Mouse (Mus musculus): ENCODE data around the gene Acaca. TPM values are rescaled to one million over a fixed set of nuclear protein-coding genes. Genes with fewer than 3 reads are reported as not detected.

The Acaca gene
- polyA plus RNA-seq, 1 experiment from 2014 or later = 26.4 TPM

DNA sequence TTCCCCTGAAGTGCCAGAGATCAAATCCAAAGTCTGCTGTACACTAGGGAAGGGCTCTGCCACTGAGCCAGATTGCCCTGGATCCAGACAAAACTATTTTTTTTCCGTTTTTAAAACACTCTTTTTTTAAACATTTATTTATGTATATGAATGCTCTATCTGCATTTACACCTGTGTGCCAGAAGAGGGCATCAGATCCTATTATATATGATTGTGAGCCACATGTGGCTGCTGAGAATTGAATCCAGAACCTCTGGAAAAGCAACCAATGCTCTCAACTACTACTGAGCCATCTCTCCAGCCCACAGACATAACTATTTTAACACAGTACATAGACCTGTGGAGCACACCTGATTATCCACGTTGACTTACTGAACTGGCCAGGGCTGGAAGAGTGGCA, 13.3 kb upstream of the Acaca start:
- Histone ChIP-seq H3K27me3 (no peaks in the 10 kb centered on the region), H3K4me3 (no peak overlapping the region), H3K4me2 (replicated peaks) (no peak overlapping the region), H3K9me3 (no peaks in the 10 kb centered on the region), H3K4me1 (no peaks in the 10 kb centered on the region), H3K27ac (no peak overlapping the region), H3K9ac (no peak overlapping the region), H3K36me3 (peaks cover 67% of the 10 kb centered on the region)
- WGBS = 69% methylated on average over 2 of the region's 2 CpGs
- no peak for ATAC-seq (ENCODE audit: insufficient number of reproducible peaks, insufficient read depth, low FRiP score, low TSS enrichment)

- Histone ChIP-seq H3K9ac (no peak overlapping the region), H3K4me1 (no peaks in the 10 kb centered on the region), H3K27ac (no peak overlapping the region), H3K4me2 (replicated peaks) (no peak overlapping the region), H3K27me3 (no peaks in the 10 kb centered on the region), H3K4me3 (no peak overlapping the region), H3K9me3 (no peaks in the 10 kb centered on the region), H3K36me3 (peaks cover 78% of the 10 kb centered on the region)
- no peak for ATAC-seq (ENCODE audit: insufficient number of reproducible peaks, insufficient read depth, low FRiP score, low TSS enrichment)
- WGBS = 78% methylated on average over 4 of the region's 4 CpGs
Measured at GRCm38 (mm10) chr11:84117431-84117830, 12.0 kb upstream of the Acaca start.

DNA sequence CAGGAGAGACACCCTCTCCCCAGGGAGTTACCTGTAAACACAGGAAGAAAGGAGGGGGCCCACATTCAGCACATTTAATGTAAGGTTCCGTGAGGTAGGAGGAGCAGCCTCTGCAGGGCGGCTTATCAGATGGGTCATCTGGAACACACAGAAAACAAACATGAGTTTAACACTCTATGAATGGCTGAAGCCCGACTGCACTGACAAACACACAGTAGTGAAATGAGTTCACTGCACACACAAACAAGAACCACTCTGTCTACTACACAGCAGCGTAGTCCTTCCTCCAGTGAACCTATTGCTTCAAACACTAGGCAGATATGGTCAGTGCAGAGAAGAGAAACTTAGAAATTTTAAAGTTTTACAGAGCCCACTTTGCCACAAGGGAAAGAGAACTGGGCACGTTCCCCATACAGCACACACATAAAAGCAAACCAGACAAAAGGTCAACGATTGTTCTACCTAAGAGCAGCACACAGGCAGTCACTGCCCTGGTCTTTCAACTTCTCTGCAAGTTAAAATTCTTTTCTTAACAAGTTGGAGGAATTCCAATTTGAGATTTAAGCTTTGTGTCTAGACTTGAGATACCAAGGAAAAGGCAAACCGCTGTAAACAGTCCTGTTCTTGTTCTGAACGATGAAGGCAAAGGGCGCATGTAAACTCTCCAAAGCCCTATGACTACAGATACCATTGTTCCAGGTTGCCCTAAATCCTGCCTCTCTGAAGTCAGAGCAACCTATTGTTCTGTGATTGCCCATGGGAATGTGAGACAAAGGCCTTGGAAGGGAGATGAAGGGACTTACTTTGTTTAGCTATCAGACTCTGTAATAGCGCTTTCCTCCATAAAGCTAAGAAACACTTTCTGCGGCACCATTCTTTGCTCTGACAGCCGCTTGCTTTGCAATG, 8.2 kb upstream of the Acaca start:
- Histone ChIP-seq H3K4me1 (no peaks in the 10 kb centered on the region), H3K4me2 (replicated peaks) (no peak overlapping the region), H3K9me3 (no peaks in the 10 kb centered on the region), H3K27me3 (no peaks in the 10 kb centered on the region), H3K27ac (no peak overlapping the region), H3K36me3 (peaks cover 82% of the 10 kb centered on the region), H3K9ac (no peak overlapping the region), H3K4me3 (no peak overlapping the region)
- WGBS = 86% methylated on average over 12 of the region's 12 CpGs
- no peak for ATAC-seq (ENCODE audit: insufficient number of reproducible peaks, insufficient read depth, low FRiP score, low TSS enrichment)

- Histone ChIP-seq H3K9me3 (no peaks in the 10 kb centered on the region), H3K9ac (no peak overlapping the region), H3K27me3 (no peaks in the 10 kb centered on the region), H3K4me1 (0 out of 2 replicates have a peak, but pooled peaks cover 3% of the 10 kb centered on the region), H3K4me2 (replicated peaks) (no peak overlapping the region), H3K4me3 (no peak overlapping the region), H3K36me3 (peaks cover 33% of the 10 kb centered on the region), H3K27ac (no peak overlapping the region)
- WGBS = 89% methylated on average over 4 of the region's 4 CpGs
- no peak for ATAC-seq (ENCODE audit: insufficient number of reproducible peaks, insufficient read depth, low FRiP score, low TSS enrichment)
Measured at GRCm38 (mm10) chr11:84127977-84128376, 1.5 kb upstream of the Acaca start.

DNA sequence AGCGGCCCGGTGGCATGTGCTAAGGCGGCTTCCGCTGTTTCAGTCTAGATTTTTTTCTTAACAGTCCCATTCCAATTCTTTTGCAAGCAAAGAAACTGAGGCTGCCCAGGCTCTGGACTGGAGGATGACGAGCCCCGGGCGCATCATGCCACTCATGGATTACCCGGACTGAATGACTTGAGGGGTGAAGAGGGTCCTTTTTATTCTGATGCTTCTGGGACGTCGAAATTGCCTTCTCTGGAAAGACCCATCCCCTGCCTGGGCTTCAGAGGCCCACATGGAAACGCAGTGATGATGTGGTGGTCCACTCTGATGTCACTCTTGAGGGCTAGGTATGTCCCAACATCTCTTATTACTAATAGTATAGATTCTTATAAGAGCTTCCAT, 320 bp downstream of the Acaca start:
- Histone ChIP-seq H3K36me3 (peaks cover 23% of the 10 kb centered on the region), H3K27me3 (no peaks in the 10 kb centered on the region), H3K4me1 (0 out of 2 replicates have a peak, but pooled peaks cover 3% of the 10 kb centered on the region), H3K9me3 (no peaks in the 10 kb centered on the region), H3K4me3 (peak overlapping the region; percentile 77), H3K4me2 (replicated peaks) (peak overlapping the region; percentile 71), H3K9ac (peak overlapping the region; percentile 87), H3K27ac (no peak overlapping the region)
- 0 out of 2 replicates have a peak, but pooled peaks have one; percentile 43 for ATAC-seq (ENCODE audit: insufficient number of reproducible peaks, insufficient read depth, low FRiP score, low TSS enrichment)
- WGBS = 5% methylated on average over 11 of the region's 11 CpGs

DNA sequence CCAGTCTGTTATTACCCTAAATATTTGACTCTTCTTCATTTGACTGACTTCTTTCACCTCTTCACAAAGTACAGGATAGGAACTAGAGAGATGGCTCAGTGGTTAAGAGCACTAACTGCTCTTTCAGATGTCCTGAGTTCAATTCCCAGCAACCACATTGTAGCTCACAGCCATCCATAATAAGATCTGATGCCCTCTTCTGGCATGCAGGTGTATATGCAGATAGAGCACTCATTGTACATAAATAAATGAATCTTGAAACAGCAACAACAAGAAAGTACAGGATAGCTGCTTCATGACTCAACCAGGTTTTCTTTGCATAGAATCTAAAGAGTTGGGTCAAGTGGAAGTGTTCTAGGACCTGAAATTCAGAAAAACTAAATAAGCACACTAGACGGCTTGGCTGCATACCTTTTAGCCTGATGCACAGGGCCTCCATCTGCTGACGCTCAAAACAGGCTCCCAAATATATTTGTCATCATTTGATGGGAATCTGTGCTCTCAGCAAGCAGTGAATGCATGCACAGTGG, 4.9 kb downstream of the Acaca start:
- WGBS = 84% methylated on average over 2 of the region's 2 CpGs
- H3K27ac ChIP-seq = no peak overlapping the region
- no peak overlapping the region for H3K9ac ChIP-seq
- H3K36me3 ChIP-seq = no peaks in the 10 kb centered on the region
- H3K4me1 ChIP-seq = 0 out of 2 replicates have a peak, but pooled peaks cover 3% of the 10 kb centered on the region
- ATAC-seq (ENCODE audit: insufficient number of reproducible peaks, insufficient read depth, low FRiP score, low TSS enrichment) = no peak
- H3K9me3 ChIP-seq = no peaks in the 10 kb centered on the region
- H3K27me3 ChIP-seq = no peaks in the 10 kb centered on the region
- H3K4me2 ChIP-seq (replicated peaks) = no peak overlapping the region
- H3K4me3 ChIP-seq = no peak overlapping the region

GRCm38 (mm10) chr11:84136453-84136852, 7.0 kb downstream of the Acaca start:
- H3K4me1 ChIP-seq = no peaks in the 10 kb centered on the region
- ATAC-seq (ENCODE audit: insufficient number of reproducible peaks, insufficient read depth, low FRiP score, low TSS enrichment) = no peak
- 86% methylated on average over 3 of the region's 3 CpGs for WGBS
- H3K4me3 ChIP-seq = no peak overlapping the region
- H3K36me3 ChIP-seq = no peaks in the 10 kb centered on the region
- H3K4me2 ChIP-seq (replicated peaks) = no peak overlapping the region
- no peak overlapping the region for H3K9ac ChIP-seq
- H3K9me3 ChIP-seq = no peaks in the 10 kb centered on the region
- no peak overlapping the region for H3K27ac ChIP-seq
- no peaks in the 10 kb centered on the region for H3K27me3 ChIP-seq

GRCm38 (mm10) chr11:84141752-84142151, 12.3 kb downstream of the Acaca start:
- H3K36me3 ChIP-seq = no peaks in the 10 kb centered on the region
- H3K4me2 ChIP-seq (replicated peaks) = no peak overlapping the region
- H3K27ac ChIP-seq = no peak overlapping the region
- 62% methylated on average over 2 of the region's 2 CpGs for WGBS
- no peak overlapping the region for H3K9ac ChIP-seq
- no peaks in the 10 kb centered on the region for H3K27me3 ChIP-seq
- ATAC-seq (ENCODE audit: insufficient number of reproducible peaks, insufficient read depth, low FRiP score, low TSS enrichment) = no peak
- H3K4me1 ChIP-seq = no peaks in the 10 kb centered on the region
- H3K9me3 ChIP-seq = no peaks in the 10 kb centered on the region
- no peak overlapping the region for H3K4me3 ChIP-seq

DNA sequence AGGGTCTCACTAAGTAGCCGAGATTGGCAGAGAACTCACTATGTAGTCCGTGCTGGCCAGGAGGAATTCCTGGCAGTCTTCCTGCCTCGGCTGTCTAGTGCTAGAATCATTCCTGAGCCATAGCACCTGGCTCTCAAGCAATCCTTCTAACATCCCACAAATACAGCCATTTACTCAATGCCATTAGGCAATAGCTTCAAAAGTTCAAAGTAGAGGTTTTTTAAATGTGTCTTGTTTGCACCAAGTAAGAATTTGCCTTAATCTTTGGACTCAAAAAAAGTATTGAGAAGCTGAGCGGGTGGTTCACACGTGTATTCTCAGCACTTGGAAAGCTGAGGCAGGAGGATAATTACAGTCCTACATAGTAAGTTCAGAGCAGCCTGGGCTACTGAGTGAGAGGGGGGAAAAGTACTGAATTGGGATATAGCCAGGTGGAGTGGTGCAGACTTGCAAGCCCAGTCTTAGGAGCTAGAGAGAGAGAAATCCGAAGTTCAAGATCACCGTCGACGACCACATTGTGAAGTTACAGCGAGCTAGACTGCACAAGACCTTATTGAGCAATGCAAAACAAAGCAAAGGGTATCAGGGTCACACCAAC, 15.8 kb downstream of the Acaca start:
- Histone ChIP-seq H3K9me3 (no peaks in the 10 kb centered on the region), H3K36me3 (no peaks in the 10 kb centered on the region), H3K4me1 (no peaks in the 10 kb centered on the region), H3K9ac (no peak overlapping the region), H3K4me2 (replicated peaks) (no peak overlapping the region), H3K27ac (no peak overlapping the region), H3K27me3 (no peaks in the 10 kb centered on the region), H3K4me3 (no peak overlapping the region)
- WGBS = 77% methylated on average over 10 of the region's 10 CpGs
- ATAC-seq (ENCODE audit: insufficient number of reproducible peaks, insufficient read depth, low FRiP score, low TSS enrichment) = no peak

DNA sequence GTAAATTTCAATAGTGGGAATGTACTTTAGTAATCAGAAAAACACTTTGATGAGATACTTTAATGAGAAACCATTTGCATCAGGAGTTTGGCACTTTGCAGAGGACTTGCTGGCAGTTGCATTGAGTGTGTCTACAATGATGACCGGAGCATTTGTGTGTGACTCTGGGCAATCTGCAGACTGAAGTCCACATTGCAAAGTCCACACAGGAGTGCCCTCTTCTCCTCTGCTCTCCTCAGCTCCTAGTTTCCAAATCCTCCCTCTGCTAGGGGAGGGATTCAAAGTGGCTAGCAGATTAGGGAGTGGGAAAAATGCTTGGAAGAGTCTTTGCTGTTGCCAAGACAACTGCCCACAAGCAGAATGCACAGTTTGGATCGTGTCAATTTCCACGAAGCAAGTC, 16.6 kb downstream of the Acaca start:
- no peak overlapping the region for H3K9ac ChIP-seq
- 65% methylated on average over 3 of the region's 3 CpGs for WGBS
- no peaks in the 10 kb centered on the region for H3K9me3 ChIP-seq
- no peak for ATAC-seq (ENCODE audit: insufficient number of reproducible peaks, insufficient read depth, low FRiP score, low TSS enrichment)
- H3K4me2 ChIP-seq (replicated peaks) = no peak overlapping the region
- no peaks in the 10 kb centered on the region for H3K27me3 ChIP-seq
- H3K4me1 ChIP-seq = no peaks in the 10 kb centered on the region
- no peak overlapping the region for H3K4me3 ChIP-seq
- H3K36me3 ChIP-seq = no peaks in the 10 kb centered on the region
- no peak overlapping the region for H3K27ac ChIP-seq

- H3K4me1 ChIP-seq = no peaks in the 10 kb centered on the region
- H3K9ac ChIP-seq = no peak overlapping the region
- no peaks in the 10 kb centered on the region for H3K36me3 ChIP-seq
- no peak for ATAC-seq (ENCODE audit: insufficient number of reproducible peaks, insufficient read depth, low FRiP score, low TSS enrichment)
- H3K27me3 ChIP-seq = no peaks in the 10 kb centered on the region
- 63% methylated on average over 2 of the region's 2 CpGs for WGBS
- H3K9me3 ChIP-seq = no peaks in the 10 kb centered on the region
- no peak overlapping the region for H3K4me2 ChIP-seq (replicated peaks)
- H3K4me3 ChIP-seq = no peak overlapping the region
- H3K27ac ChIP-seq = no peak overlapping the region
Measured at GRCm38 (mm10) chr11:84150884-84151283, 21.4 kb downstream of the Acaca start.

Measured in embryonic facial prominence, embryonic 12.5 days (tissue).